ENCODE assay signal across 16 mouse cellular contexts in genomic region chr6:86507116-86507515, GRCm38 (mm10).
"Had no signal": no experiment of that assay in that cellular context is flagged by ENCODE, and none has a peak within 500 bp of the region (broad histone marks: within the 10 kb centered on the region; RNA-seq: fewer than 3 reads in every experiment).

No protein-coding gene starts in this region.

- DNase-seq: lung, adult 2 months; lung, postnatal 14 days; lung, postnatal 36 days; right cerebral cortex, postnatal 14 days; thymus, adult 2 months; thymus, postnatal 36 days had no signal

- H3K4me3 ChIP-seq: lung, embryonic 15.5 days; megakaryocyte, embryonic 14.5 days; midbrain, embryonic 13.5 days; midbrain, embryonic 15.5 days; neural tube, embryonic 12.5 days; stomach, embryonic 15.5 days had no signal

- H3K4me2 ChIP-seq: lung, embryonic 15.5 days; midbrain, embryonic 11.5 days; midbrain, embryonic 13.5 days; midbrain, embryonic 15.5 days; neural tube, embryonic 12.5 days; stomach, embryonic 15.5 days had no signal

- H3K4me1 ChIP-seq: lung, embryonic 15.5 days; midbrain, embryonic 13.5 days; midbrain, embryonic 15.5 days; neural tube, embryonic 12.5 days; stomach, embryonic 15.5 days had no signal

- H3K9ac ChIP-seq: lung, embryonic 15.5 days; midbrain, embryonic 13.5 days; midbrain, embryonic 15.5 days; neural tube, embryonic 12.5 days; stomach, embryonic 15.5 days had no signal

- H3K27me3 ChIP-seq: lung, embryonic 15.5 days; midbrain, embryonic 13.5 days; midbrain, embryonic 15.5 days; neural tube, embryonic 12.5 days; stomach, embryonic 15.5 days had no signal

- ATAC-seq: lung, postnatal 0 days; midbrain, embryonic 13.5 days; midbrain, embryonic 15.5 days had no signal

- H3K27ac ChIP-seq: lung, embryonic 15.5 days; macrophage; midbrain, embryonic 13.5 days; midbrain, embryonic 15.5 days; neural tube, embryonic 12.5 days; stomach, embryonic 15.5 days; stomach, postnatal 0 days had no signal

- H3K9me3 ChIP-seq: lung, embryonic 15.5 days; megakaryocyte, embryonic 14.5 days; midbrain, embryonic 13.5 days; midbrain, embryonic 15.5 days; neural tube, embryonic 12.5 days; stomach, embryonic 15.5 days had no signal

- H3K36me3 ChIP-seq: lung, embryonic 15.5 days; midbrain, embryonic 13.5 days; midbrain, embryonic 15.5 days; neural tube, embryonic 12.5 days; stomach, embryonic 15.5 days had no signal
